Mouse (Mus musculus) right cerebral cortex, adult 2 months (tissue): ENCODE results near the gene Tas2r139.
"Not testable (repeated sequence)": the region's sequence is repeated elsewhere in the genome, so short reads cannot be mapped to it uniquely, and the experiment has no call there.

Experiments used
- DNase-seq, 2 experiments: peaks; one replicate each; pipeline ENCODE4 v3.0.0; 2021 to 2022; ENCODE audit warnings: low spot score in 2 of 2

Tas2r139 gene

DNA sequence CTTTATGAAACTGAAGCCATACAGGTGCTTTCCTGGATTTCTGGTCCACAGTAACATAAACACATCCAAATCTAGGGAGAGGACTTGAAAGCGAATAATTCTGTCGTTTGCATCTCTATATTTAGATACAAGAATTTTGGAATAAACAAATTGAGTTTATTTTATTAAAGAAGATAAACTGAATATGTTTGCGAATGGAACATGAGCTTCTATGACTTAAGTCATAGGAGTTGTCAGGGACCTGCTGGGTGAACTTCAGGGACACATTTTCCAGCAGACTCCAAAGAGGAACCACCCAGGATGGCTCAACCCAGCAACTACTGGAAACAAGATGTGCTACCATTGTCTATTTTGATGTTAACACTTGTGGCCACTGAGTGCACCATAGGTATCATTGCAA is at the start of gene Tas2r139:
Tas2r139 (plus strand) TSS at position 301 of the 400 bp plus-strand sequence.
- DNase-seq, result no peak

GRCm38 (mm10) chr6:42151115-42151514 is 10.4 kb downstream of the Tas2r139 start:
- not testable (repeated sequence) for DNase-seq

DNA sequence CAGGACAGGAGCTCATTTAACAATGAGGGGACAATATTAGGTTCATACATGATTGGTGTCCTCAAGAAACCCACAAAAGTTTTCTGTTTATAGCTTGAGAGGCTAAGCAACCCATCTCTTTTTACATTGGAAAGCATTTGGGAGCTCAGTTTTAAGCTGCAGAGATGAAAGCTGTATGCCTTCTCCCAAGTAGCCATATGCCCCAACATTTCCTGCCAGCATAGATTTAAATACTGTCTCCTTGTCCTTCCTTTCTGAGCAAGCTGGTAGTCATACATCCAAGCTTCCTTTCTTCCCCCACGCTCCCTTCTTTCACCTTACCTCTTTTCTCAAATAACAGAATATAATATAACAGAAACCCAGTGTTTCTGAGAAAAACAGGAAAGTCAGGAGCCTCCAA is 41.7 kb downstream of the Tas2r139 start:
- DNase-seq, result peak; percentile 16 to 23

DNA sequence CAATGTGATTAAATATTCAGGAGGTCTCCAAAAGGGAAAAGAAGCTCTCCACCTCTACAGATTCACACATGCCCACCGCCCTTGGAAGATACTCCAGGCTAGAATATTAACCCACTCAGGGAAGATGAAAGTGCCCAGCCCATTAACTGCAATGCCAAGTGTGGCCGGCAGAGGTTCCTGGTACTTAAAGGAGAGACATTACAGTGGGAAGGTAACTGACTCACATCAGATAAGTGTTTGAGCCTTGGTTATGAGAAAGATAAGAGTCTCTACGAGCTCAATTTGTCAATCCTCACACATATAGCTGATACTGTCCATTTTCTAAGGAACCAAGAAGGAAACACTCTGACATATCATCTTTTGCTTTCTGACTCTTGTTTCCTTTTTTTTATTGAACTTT is 45.5 kb downstream of the Tas2r139 start:
- no peak for DNase-seq
